Comparison of ENCODE assay signal across 14 mouse cellular contexts in genomic region chr8:11256405-11256804, GRCm38 (mm10). TPM values are rescaled to one million over a fixed set of nuclear protein-coding genes. Genes with fewer than 3 reads are reported as not detected.
A peak's percentile ranks its signal among the peaks of the same experiment; 100 is the strongest.
DNase-seq lines count a peak whose midpoint lies in the region; ATAC-seq and TF ChIP-seq lines count a peak whose summit lies in the region.
"Had no signal": no experiment of that assay in that cellular context is flagged by ENCODE, and none has a peak within 500 bp of the region (broad histone marks: within the 10 kb centered on the region; RNA-seq: fewer than 3 reads in every experiment).

No protein-coding gene starts in this region.

- H3K27me3 ChIP-seq in heart, postnatal 0 days (ENCODE audit: control insufficient read depth, insufficient read depth, low read length), result no peaks in the 10 kb centered on the region
- no peaks in the 10 kb centered on the region for H3K27me3 ChIP-seq in heart, embryonic 12.5 days (replicated peaks)
- no peaks in the 10 kb centered on the region for H3K27me3 ChIP-seq in kidney, postnatal 0 days (ENCODE audit: insufficient read depth, low read length)
- H3K27me3 ChIP-seq in intestine, embryonic 16.5 days (replicated peaks; ENCODE audit: control insufficient read depth, insufficient read depth, low read length), result no peaks in the 10 kb centered on the region
- H3K27me3 ChIP-seq: midbrain, embryonic 12.5 days had no signal

- WGBS in heart, postnatal 0 days, result 73% methylated on average over 7 of the region's 7 CpGs
- WGBS in heart, embryonic 12.5 days, result 77% methylated on average over 7 of the region's 7 CpGs
- WGBS in kidney, postnatal 0 days, result 20% methylated on average over 7 of the region's 7 CpGs
- 73% methylated on average over 7 of the region's 7 CpGs for WGBS in intestine, embryonic 16.5 days

- no peak overlapping the region for H3K4me3 ChIP-seq in heart, postnatal 0 days (ENCODE audit: low read depth, low read length)
- no peak overlapping the region for H3K4me3 ChIP-seq in heart, embryonic 12.5 days
- no peak overlapping the region for H3K4me3 ChIP-seq in kidney, postnatal 0 days (replicated peaks; ENCODE audit: low read depth, low read length)
- no peak overlapping the region for H3K4me3 ChIP-seq in brown adipose tissue, adult 24 weeks (ENCODE audit: insufficient read depth, low read depth, low read length)
- no peak overlapping the region for H3K4me3 ChIP-seq in intestine, embryonic 16.5 days (ENCODE audit: low read length)
- H3K4me3 ChIP-seq: embryonic facial prominence, embryonic 10.5 days; layer of hippocampus, adult 2 months; midbrain, embryonic 12.5 days had no signal

- no peak for ATAC-seq in heart, postnatal 0 days (ENCODE audit: insufficient read depth, low read depth)
- ATAC-seq in heart, embryonic 12.5 days (ENCODE audit: insufficient number of reproducible peaks, low FRiP score), result no peak
- no peak for ATAC-seq in kidney, postnatal 0 days (replicated peaks; ENCODE audit: low FRiP score, low read depth)
- no peak for ATAC-seq in intestine, embryonic 16.5 days

- no peak overlapping the region for H3K4me2 ChIP-seq in heart, postnatal 0 days (ENCODE audit: low read depth, low read length)
- no peak overlapping the region for H3K4me2 ChIP-seq in heart, embryonic 12.5 days
- peak overlapping the region; percentile 13; the same call in 1 of the 2 replicates for H3K4me2 ChIP-seq in kidney, postnatal 0 days (ENCODE audit: low read length)
- no peak overlapping the region for H3K4me2 ChIP-seq in intestine, embryonic 16.5 days (ENCODE audit: low read depth, low read length)
- H3K4me2 ChIP-seq: midbrain, embryonic 12.5 days had no signal

- no peak for TF ChIP-seq CTCF in heart, postnatal 0 days (IDR thresholded peaks at IDR 0.05; ENCODE audit: low read depth)
- no peak for TF ChIP-seq CTCF in kidney, postnatal 0 days (IDR thresholded peaks at IDR 0.05; ENCODE audit: low read depth)

- no peaks in the 10 kb centered on the region for H3K9me3 ChIP-seq in heart, postnatal 0 days (replicated peaks; ENCODE audit: control insufficient read depth, low read length)
- H3K9me3 ChIP-seq in heart, embryonic 12.5 days (replicated peaks), result no peaks in the 10 kb centered on the region
- no peaks in the 10 kb centered on the region for H3K9me3 ChIP-seq in kidney, postnatal 0 days (replicated peaks; ENCODE audit: low read length)
- H3K9me3 ChIP-seq in intestine, embryonic 16.5 days (ENCODE audit: control insufficient read depth, low read length), result no peaks in the 10 kb centered on the region
- H3K9me3 ChIP-seq: embryonic facial prominence, embryonic 10.5 days; midbrain, embryonic 12.5 days had no signal

- H3K4me1 ChIP-seq in heart, postnatal 0 days (ENCODE audit: control insufficient read depth, insufficient read depth), result peaks cover 46% of the 10 kb centered on the region
- H3K4me1 ChIP-seq in heart, embryonic 12.5 days (replicated peaks), result peaks cover 85% of the 10 kb centered on the region
- H3K4me1 ChIP-seq in kidney, postnatal 0 days (replicated peaks; ENCODE audit: insufficient read depth, low read length), result peaks cover 75% of the 10 kb centered on the region
- H3K4me1 ChIP-seq in brown adipose tissue, adult 24 weeks (ENCODE audit: control insufficient read depth, insufficient read depth, insufficient read length, low read length), result peaks cover 61% of the 10 kb centered on the region
- H3K4me1 ChIP-seq in intestine, embryonic 16.5 days (ENCODE audit: control insufficient read depth, insufficient read depth, low read length), result peaks cover 38% of the 10 kb centered on the region
- H3K4me1 ChIP-seq: midbrain, embryonic 12.5 days had no signal

- DNase-seq in heart, postnatal 0 days (ENCODE audit: low spot score), result no peak
- DNase-seq in kidney, postnatal 0 days (ENCODE audit: low spot score), result peak; percentile 68
- DNase-seq in kidney, postnatal 10 days, result no peak
- DNase-seq in adrenal gland, postnatal 25 days, result no peak
- DNase-seq: cerebellum, adult 8-10 months; layer of hippocampus, postnatal 36 days; liver; thymus, postnatal 25 days had no signal

- H3K27ac ChIP-seq in heart, postnatal 0 days (ENCODE audit: low read depth), result peak overlapping the region; percentile 26; the same call in 1 of the 2 replicates
- H3K27ac ChIP-seq in heart, embryonic 12.5 days (ENCODE audit: poor library complexity, severe bottlenecking), result no peak overlapping the region
- peak overlapping the region; percentile 72 for H3K27ac ChIP-seq in kidney, postnatal 0 days
- H3K27ac ChIP-seq in brown adipose tissue, adult 24 weeks (replicated peaks; ENCODE audit: low read depth, low read length), result peak overlapping the region; percentile 66
- peak overlapping the region; percentile 67 for H3K27ac ChIP-seq in intestine, embryonic 16.5 days (ENCODE audit: low read length)
- H3K27ac ChIP-seq: embryonic facial prominence, embryonic 10.5 days; layer of hippocampus, adult 2 months; midbrain, embryonic 12.5 days had no signal

- H3K9ac ChIP-seq in heart, postnatal 0 days (replicated peaks; ENCODE audit: low read depth, low read length), result no peak overlapping the region
- no peak overlapping the region for H3K9ac ChIP-seq in heart, embryonic 12.5 days
- no peak overlapping the region for H3K9ac ChIP-seq in kidney, postnatal 0 days (ENCODE audit: low read depth, low read length)
- H3K9ac ChIP-seq in intestine, embryonic 16.5 days (ENCODE audit: low read depth, low read length), result no peak overlapping the region
- H3K9ac ChIP-seq: midbrain, embryonic 12.5 days had no signal

- no peaks in the 10 kb centered on the region for H3K36me3 ChIP-seq in heart, postnatal 0 days (replicated peaks; ENCODE audit: control insufficient read depth, insufficient read depth, low read length)
- no peaks in the 10 kb centered on the region for H3K36me3 ChIP-seq in heart, embryonic 12.5 days
- H3K36me3 ChIP-seq in kidney, postnatal 0 days (ENCODE audit: insufficient read depth, low read length), result 0 out of 2 replicates have a peak, but pooled peaks cover 2% of the 10 kb centered on the region
- H3K36me3 ChIP-seq in intestine, embryonic 16.5 days (ENCODE audit: control insufficient read depth, insufficient read depth, low read length), result no peaks in the 10 kb centered on the region
- H3K36me3 ChIP-seq: embryonic facial prominence, embryonic 10.5 days; midbrain, embryonic 12.5 days had no signal

- no peak for TF ChIP-seq EP300 in heart, postnatal 0 days (IDR thresholded peaks at IDR 0.05; ENCODE audit: low read depth)

RNA-seq across cellular contexts. Expression of gene Col4a2, which starts 56.2 kb away (rescaled TPM):
- 315 and 329 TPM in 2 replicates for total RNA-seq in heart, postnatal 0 days (2014; rRNA removed; ENCODE audit: low replicate concordance)
- 87.7 and 98.5 TPM in 2 replicates for polyA plus RNA-seq in heart, postnatal 0 days (2015; fragmentation: Nextera tagmentation; extraction: Ambion mirVana)
- 117 and 129 TPM in 2 replicates for polyA plus RNA-seq in heart, embryonic 12.5 days (2016; fragmentation: Nextera tagmentation; extraction: Ambion mirVana)
- 139 and 140 TPM in 2 replicates for polyA plus RNA-seq in kidney, postnatal 0 days (2015; fragmentation: Nextera tagmentation; extraction: Ambion mirVana)
- polyA plus RNA-seq in brown adipose tissue, adult 24 weeks (2012; ENCODE audit: insufficient read depth, insufficient read length, missing spikeins), result 51.1 and 77.2 TPM in 2 replicates
- polyA plus RNA-seq in intestine, embryonic 16.5 days (2015; fragmentation: Nextera tagmentation; extraction: Ambion mirVana), result 39.1 and 50.2 TPM in 2 replicates
- total RNA-seq in adrenal gland, postnatal 25 days (2021), result 214 and 239 TPM in 2 replicates

RNA-seq across cellular contexts. Expression of gene Col4a1, which starts 56.2 kb away (rescaled TPM):
- total RNA-seq in heart, postnatal 0 days (2014; rRNA removed; ENCODE audit: low replicate concordance), result 921 and 1,061 TPM in 2 replicates
- polyA plus RNA-seq in heart, postnatal 0 days (2015; fragmentation: Nextera tagmentation; extraction: Ambion mirVana), result 163 and 191 TPM in 2 replicates
- 240 and 249 TPM in 2 replicates for polyA plus RNA-seq in heart, embryonic 12.5 days (2016; fragmentation: Nextera tagmentation; extraction: Ambion mirVana)
- 305 and 310 TPM in 2 replicates for polyA plus RNA-seq in kidney, postnatal 0 days (2015; fragmentation: Nextera tagmentation; extraction: Ambion mirVana)
- 142 and 186 TPM in 2 replicates for polyA plus RNA-seq in brown adipose tissue, adult 24 weeks (2012; ENCODE audit: insufficient read depth, insufficient read length, missing spikeins)
- polyA plus RNA-seq in intestine, embryonic 16.5 days (2015; fragmentation: Nextera tagmentation; extraction: Ambion mirVana), result 136 and 172 TPM in 2 replicates
- 385 and 411 TPM in 2 replicates for total RNA-seq in adrenal gland, postnatal 25 days (2021)
